Mouse (Mus musculus): ENCODE measurements around the gene Grid2.

DNA sequence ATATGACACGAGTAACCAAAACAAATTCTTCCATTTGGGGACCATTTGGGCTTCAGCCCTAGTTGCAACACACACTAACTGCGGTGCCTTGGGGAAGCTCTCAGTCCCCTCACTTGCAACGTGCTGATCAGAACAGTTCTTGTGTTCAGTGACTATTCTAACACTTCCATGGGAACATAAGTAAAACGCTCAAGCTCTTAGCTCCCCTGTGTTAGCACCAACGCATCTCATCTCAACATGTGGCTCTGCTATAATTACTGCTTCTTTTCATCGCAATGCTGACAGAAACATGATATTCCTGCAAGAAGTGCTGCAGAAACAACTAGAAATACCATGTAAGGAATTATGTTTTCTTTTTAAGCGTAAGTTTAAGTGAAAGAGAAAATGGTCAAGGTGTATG lies 1340.6 kb downstream of the Grid2 start:
- TF ChIP-seq POLR2A (IDR thresholded peaks at IDR 0.05; ENCODE audit: control insufficient read depth in 1 of 2, insufficient read depth in 1 of 2, low read depth in 1 of 2, low read length in 2 of 2, poor library complexity in 1 of 2) (no peak), MAFK (IDR thresholded peaks at IDR 0.05; ENCODE audit: borderline replicate concordance, low read depth, low read length) (no peak), ZMIZ1 (IDR thresholded peaks at IDR 0.05; ENCODE audit: low read depth, low read length) (no peak), CTCF (IDR thresholded peaks at IDR 0.05 in 2 of 3, conservative IDR thresholded peaks at IDR 0.05 in 1 of 3; ENCODE audit: control insufficient read depth in 1 of 3, insufficient read depth in 1 of 3, low read depth in 2 of 3, low read length in 3 of 3, poor library complexity in 1 of 3, severe bottlenecking in 1 of 3) (no peak), RAD21 (IDR thresholded peaks at IDR 0.05; ENCODE audit: low read depth, low read length) (no peak), NELFE (IDR thresholded peaks at IDR 0.05; ENCODE audit: low read depth, low read length) (no peak), POLR2AphosphoS2 (IDR thresholded peaks at IDR 0.05; ENCODE audit: low read length) (no peak), MAX (IDR thresholded peaks at IDR 0.05; ENCODE audit: low read length) (no peak), EP300 (IDR thresholded peaks at IDR 0.05; ENCODE audit: low read depth in 1 of 2, low read length in 2 of 2) (no peak), USF1 (IDR thresholded peaks at IDR 0.05; ENCODE audit: low read depth, low read length) (no peak), RCOR1 (IDR thresholded peaks at IDR 0.05; ENCODE audit: low read depth, low read length) (no peak), ZKSCAN1 (IDR thresholded peaks at IDR 0.05; ENCODE audit: low read depth, low read length) (no peak), NRF1 (IDR thresholded peaks at IDR 0.05; ENCODE audit: insufficient read depth, low read depth, low read length, poor library complexity, severe bottlenecking) (no peak)

All from MEL (cell line).